Mouse (Mus musculus) lung, embryonic 14.5 days (tissue): ENCODE results near the gene Mark3. TPM values are rescaled to one million over a fixed set of nuclear protein-coding genes. Genes with fewer than 3 reads are reported as not detected.

Source experiments
- ATAC-seq: fragments of 200-750 bp; cut with Nextera tagmentation; 2 replicates; pipeline ENCODE4 v1.8.0; 2017; ENCODE audit warnings: mild to moderate bottlenecking, moderate TSS enrichment, moderate library complexity; ENCODE audit not compliant: insufficient read depth
- DNase-seq: peaks from one replicate; pipeline ENCODE4 v3.0.0-alpha.2; 2015
- H3K27ac ChIP-seq: fragments of 300-500 bp; sonication (generic); 2 replicates; pipeline ENCODE4 v1.5.1; 2014; ENCODE audit warnings: low read depth, mild to moderate bottlenecking, moderate library complexity
- H3K27me3 ChIP-seq: fragments of 300-500 bp; sonication (generic); 2 replicates; pipeline ENCODE4 v1.6.1; 2014; ENCODE audit warnings: low read length, control low read depth; ENCODE audit not compliant: insufficient read depth
- H3K36me3 ChIP-seq: fragments of 300-500 bp; sonication (generic); 2 replicates; pipeline ENCODE4 v1.6.1; 2014; ENCODE audit warnings: control low read depth; ENCODE audit not compliant: insufficient read depth
- H3K4me1 ChIP-seq: fragments of 300-500 bp; sonication (generic); 2 replicates; pipeline ENCODE4 v1.6.1; 2014; ENCODE audit warnings: antibody characterized with exemption, control low read depth; ENCODE audit not compliant: insufficient read depth
- H3K4me2 ChIP-seq: fragments of 300-500 bp; sonication (generic); 2 replicates; pipeline ENCODE4 v1.6.1; 2014; ENCODE audit warnings: mild to moderate bottlenecking
- H3K4me3 ChIP-seq: fragments of 300-500 bp; sonication (generic); 2 replicates; pipeline ENCODE4 v1.5.1; 2014; ENCODE audit warnings: low read depth, low read length
- H3K9ac ChIP-seq: fragments of 300-500 bp; sonication (generic); 2 replicates; pipeline ENCODE4 v1.6.1; 2014
- H3K9me3 ChIP-seq: fragments of 300-500 bp; sonication (generic); 2 replicates; pipeline ENCODE4 v1.6.1; 2016; ENCODE audit warnings: low read depth, low read length, control low read depth
- CTCF ChIP-seq: IDR thresholded peaks from 2 replicates; pipeline ENCODE4 v1.5.1; 2016; ENCODE audit warnings: antibody characterized with exemption, low read depth
- WGBS: fragments of 180-500 bp; shearing (Covaris S2); extraction: QIAGEN DNeasy Blood & Tissue Kit; methylation state at CpG from one replicate; pipeline ENCODE4 v1.1.7; 2014; 5-methylcytosine and 5-hydroxymethylcytosine counted together
- polyA plus RNA-seq: library from polyadenylated mRNA; unstranded; fragments of >200 nt; fragmentation: Nextera tagmentation; extraction: Ambion mirVana; gene quantifications from 2 replicates; pipeline ENCODE4 v1.2.1, GENCODE M21; 2014

The Mark3 gene
- polyA plus RNA-seq, 1 experiment from 2014 or later = 62.0 TPM

GRCm38 (mm10) chr12:111705186-111705973 lies 131.1 kb downstream of the Mark3 start:
- no peak overlapping the region for H3K9ac ChIP-seq
- 35% methylated on average over 15 of the region's 15 CpGs for WGBS
- DNase-seq = peak; percentile 37
- no peak overlapping the region for H3K4me3 ChIP-seq
- no peaks in the 10 kb centered on the region for H3K9me3 ChIP-seq
- peak overlapping the region; percentile 20; the same call in 1 of the 2 replicates for H3K27ac ChIP-seq
- H3K36me3 ChIP-seq = peaks cover 32% of the 10 kb centered on the region
- no peaks in the 10 kb centered on the region for H3K27me3 ChIP-seq
- TF ChIP-seq CTCF = no peak
- H3K4me2 ChIP-seq = no peak overlapping the region
- no peak for ATAC-seq
- peaks cover 9% of the 10 kb centered on the region; the same call in 1 of the 2 replicates for H3K4me1 ChIP-seq

Other genes with a start within 250 kb of the Mark3 start
- gene Cdc42bpb, start 196.8 kb upstream of the Mark3 start, polyA plus RNA-seq = 45.1 and 47.5 TPM in 2 replicates
- gene Lbhd2, start 167.7 kb upstream of the Mark3 start, polyA plus RNA-seq = 0.50 and 0.68 TPM in 2 replicates
- 10.3 and 10.7 TPM in 2 replicates for gene Exoc3l4, start 157.5 kb upstream of the Mark3 start, polyA plus RNA-seq
- 2.0 and 3.4 TPM in 2 replicates for gene Tnfaip2, start 132.1 kb upstream of the Mark3 start, polyA plus RNA-seq
- gene Gm266, start 88.7 kb upstream of the Mark3 start, polyA plus RNA-seq = 8.1 and 10.8 TPM in 2 replicates
- 479 and 486 TPM in 2 replicates for gene Eif5, start 36.5 kb upstream of the Mark3 start, polyA plus RNA-seq
- gene Ckb, start 97.8 kb downstream of the Mark3 start, polyA plus RNA-seq = 210 and 217 TPM in 2 replicates
- gene Trmt61a, start 103.6 kb downstream of the Mark3 start, polyA plus RNA-seq = 8.7 and 9.3 TPM in 2 replicates
- gene Bag5, start 138.7 kb downstream of the Mark3 start, polyA plus RNA-seq = 51.5 and 53.2 TPM in 2 replicates
- gene Apopt1, start 138.7 kb downstream of the Mark3 start, polyA plus RNA-seq = 53.3 and 57.3 TPM in 2 replicates
- 90.5 and 96.7 TPM in 2 replicates for gene Klc1, start 184.3 kb downstream of the Mark3 start, polyA plus RNA-seq
- gene Xrcc3, start 239.3 kb downstream of the Mark3 start, polyA plus RNA-seq = 15.7 and 16.9 TPM in 2 replicates
- 111 and 112 TPM in 2 replicates for gene Zfyve21, start 239.6 kb downstream of the Mark3 start, polyA plus RNA-seq